Mouse (Mus musculus) erythroblast, embryonic 14.5 days (primary cell): ENCODE data around the gene B020031M17Rik. TPM values are rescaled to one million over a fixed set of nuclear protein-coding genes. Genes with fewer than 3 reads are reported as not detected.
"Not testable (repeated sequence)": the region's sequence is repeated elsewhere in the genome, so short reads cannot be mapped to it uniquely, and the experiment has no call there.

Experiments
- H3K27me3 ChIP-seq: 2 replicates; pipeline ENCODE4 v1.6.1; 2012; ENCODE audit warnings: inconsistent platforms; ENCODE audit not compliant: control insufficient read depth
- H3K36me3 ChIP-seq: 2 replicates; pipeline ENCODE4 v1.6.1; 2012; ENCODE audit warnings: mild to moderate bottlenecking, inconsistent platforms; ENCODE audit not compliant: control insufficient read depth
- H3K4me1 ChIP-seq: 2 replicates; pipeline ENCODE4 v1.6.1; 2012; ENCODE audit warnings: inconsistent platforms; ENCODE audit not compliant: control insufficient read depth
- H3K4me3 ChIP-seq: replicated peaks from 2 replicates; pipeline ENCODE3; 2012; ENCODE audit warnings: moderate library complexity, mild to moderate bottlenecking, inconsistent platforms
- H3K9me3 ChIP-seq: 2 replicates; pipeline ENCODE4 v1.6.1; 2012; ENCODE audit warnings: low read length, inconsistent platforms, mixed read lengths; ENCODE audit not compliant: control insufficient read depth
- polyA plus RNA-seq: library from polyadenylated mRNA; stranded (reverse); fragments of >175 nt; gene quantifications from 2 replicates; pipeline ENCODE4 v1.2.3, GENCODE M21; 2012

The B020031M17Rik gene
- not detected in 2 replicates for polyA plus RNA-seq

DNA sequence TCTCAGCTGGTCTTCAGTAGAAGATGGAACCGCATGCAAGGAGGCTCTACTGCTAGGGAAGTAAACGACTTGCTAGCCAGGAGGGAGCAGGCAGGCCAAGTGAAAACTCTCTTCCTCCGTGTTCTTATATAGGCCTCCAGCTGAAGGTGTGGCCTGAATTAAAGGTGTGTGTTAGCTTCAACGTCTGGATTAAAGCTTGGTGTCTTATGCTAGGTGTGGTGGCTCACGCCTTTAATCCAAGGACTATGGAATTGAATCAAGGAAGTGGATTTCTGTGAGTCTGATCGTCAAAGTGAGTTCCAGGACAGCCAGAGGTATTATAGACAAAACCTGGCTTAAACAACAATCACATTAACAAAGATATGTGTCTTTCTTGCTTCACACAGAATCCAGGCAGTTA is at the start of gene B020031M17Rik:
Gene B020031M17Rik, minus strand, starts transcription at position 101 of the 400 bp plus-strand sequence.
- H3K4me3 ChIP-seq, H3K27me3 ChIP-seq, H3K36me3 ChIP-seq, H3K4me1 ChIP-seq, H3K9me3 ChIP-seq: not testable (repeated sequence)

DNA sequence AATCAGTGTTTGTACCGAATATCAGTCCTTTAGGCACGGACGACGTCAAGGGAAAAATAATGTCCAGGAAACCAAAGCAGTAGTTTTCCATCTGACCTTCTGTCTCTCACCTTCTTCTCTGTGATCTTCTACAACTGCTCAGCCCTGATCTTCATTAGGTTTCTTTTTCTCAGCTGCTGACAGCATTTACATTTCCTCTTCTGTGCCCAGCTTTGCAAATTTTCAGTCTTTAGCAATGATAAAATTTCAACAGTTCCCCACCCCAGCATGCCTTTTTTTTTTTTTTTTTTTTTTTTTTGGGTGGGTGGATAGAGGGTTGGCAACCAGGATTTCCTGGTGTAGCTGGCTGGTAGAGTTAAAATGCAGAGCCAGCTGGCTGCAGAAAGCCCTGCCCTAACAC is 48.6 kb upstream of the B020031M17Rik start:
- H3K4me3 ChIP-seq, H3K9me3 ChIP-seq, H3K4me1 ChIP-seq, H3K36me3 ChIP-seq, H3K27me3 ChIP-seq: not testable (repeated sequence)

DNA sequence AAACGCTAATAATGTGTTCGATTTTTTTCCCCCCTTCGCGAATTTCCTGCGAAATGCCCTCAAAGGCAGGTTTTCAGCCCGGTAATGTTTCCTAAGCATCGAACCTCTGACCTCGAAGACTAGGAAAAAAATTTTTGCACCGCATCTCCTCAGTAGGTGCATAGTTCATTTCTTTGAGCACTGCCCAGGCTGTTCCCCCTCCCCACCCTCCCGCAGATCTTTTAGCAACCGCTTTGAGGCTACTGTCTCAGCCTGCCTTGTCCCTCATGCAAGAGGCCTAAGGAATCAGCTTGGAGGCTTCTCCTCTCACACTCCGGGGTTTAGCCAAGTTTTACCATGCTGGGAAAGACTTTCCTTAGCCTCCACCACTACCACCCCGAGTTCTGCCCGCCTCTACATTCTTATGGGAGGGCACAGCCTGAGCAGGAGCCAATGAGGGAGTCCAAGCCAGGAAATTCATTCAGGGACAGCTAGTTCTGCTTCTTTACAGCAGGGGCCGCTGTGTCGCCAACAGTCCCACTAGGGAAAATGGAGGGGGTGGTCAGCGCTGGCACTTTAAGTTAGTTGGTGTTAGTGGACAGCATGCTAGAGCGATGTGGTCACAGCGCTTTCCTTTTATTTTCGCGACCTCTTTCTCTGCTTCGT is 48.0 kb upstream of the B020031M17Rik start:
- not testable (repeated sequence) for H3K9me3 ChIP-seq, H3K4me3 ChIP-seq, H3K36me3 ChIP-seq, H3K27me3 ChIP-seq, H3K4me1 ChIP-seq

DNA sequence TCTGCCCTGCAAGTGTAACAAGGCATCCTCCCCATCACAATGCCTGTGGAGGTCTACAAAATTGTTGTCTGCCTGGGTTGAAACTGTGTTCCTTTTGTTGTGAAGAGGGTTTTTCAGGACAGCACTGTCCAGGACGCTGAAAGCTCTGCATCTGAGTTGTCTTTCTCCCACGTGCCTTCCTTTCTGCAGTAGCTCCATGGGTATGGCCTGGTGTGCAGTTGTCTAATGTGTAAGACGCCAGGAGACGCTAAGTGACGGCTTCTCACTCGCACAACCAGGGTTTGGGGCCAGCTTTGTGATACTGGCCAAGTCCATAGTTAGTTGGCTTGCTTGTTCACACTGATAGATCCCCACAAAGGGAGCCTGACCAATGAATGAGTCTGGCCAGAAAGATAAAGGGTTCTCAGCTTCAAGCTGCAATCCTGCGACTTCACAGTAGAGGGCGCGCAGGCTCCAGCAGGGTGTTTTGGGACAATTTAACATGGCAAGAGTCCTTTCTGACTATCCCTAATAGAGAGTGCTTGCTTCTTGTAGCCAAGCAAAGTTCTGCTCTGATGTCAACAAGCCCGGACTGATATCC is 41.4 kb upstream of the B020031M17Rik start:
- not testable (repeated sequence) for H3K27me3 ChIP-seq

DNA sequence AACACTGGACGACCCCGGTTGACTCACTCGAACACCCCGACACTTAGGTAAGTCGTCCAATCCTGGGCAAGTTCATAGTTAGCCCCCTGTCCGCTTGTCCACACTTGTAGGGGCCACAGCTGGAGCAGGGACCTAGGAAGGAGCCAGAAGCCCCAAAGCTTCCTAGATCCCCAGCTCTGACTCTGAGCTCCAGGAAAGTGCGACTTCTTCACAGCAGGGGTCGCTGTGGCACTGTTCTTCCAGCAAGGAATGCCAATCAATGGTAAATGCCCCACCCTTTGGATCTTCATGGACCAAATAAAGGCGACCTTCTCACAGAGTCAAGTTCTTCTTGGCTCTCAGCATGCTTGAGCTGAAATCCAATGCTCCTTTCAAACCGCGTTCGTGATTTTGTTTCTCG is 40.7 kb upstream of the B020031M17Rik start:
- not testable (repeated sequence) for H3K4me1 ChIP-seq, H3K36me3 ChIP-seq, H3K27me3 ChIP-seq, H3K4me3 ChIP-seq, H3K9me3 ChIP-seq

More for the DNA sequence above, 41.4 kb upstream of the B020031M17Rik start:
- not testable (repeated sequence) for H3K9me3 ChIP-seq, H3K4me3 ChIP-seq, H3K4me1 ChIP-seq, H3K36me3 ChIP-seq

GRCm38 (mm10) chr13:119969163-119969562 is 18.6 kb upstream of the B020031M17Rik start:
- not testable (repeated sequence) for H3K36me3 ChIP-seq, H3K4me1 ChIP-seq, H3K4me3 ChIP-seq, H3K9me3 ChIP-seq
- peaks cover 12% of the 10 kb centered on the region for H3K27me3 ChIP-seq

DNA sequence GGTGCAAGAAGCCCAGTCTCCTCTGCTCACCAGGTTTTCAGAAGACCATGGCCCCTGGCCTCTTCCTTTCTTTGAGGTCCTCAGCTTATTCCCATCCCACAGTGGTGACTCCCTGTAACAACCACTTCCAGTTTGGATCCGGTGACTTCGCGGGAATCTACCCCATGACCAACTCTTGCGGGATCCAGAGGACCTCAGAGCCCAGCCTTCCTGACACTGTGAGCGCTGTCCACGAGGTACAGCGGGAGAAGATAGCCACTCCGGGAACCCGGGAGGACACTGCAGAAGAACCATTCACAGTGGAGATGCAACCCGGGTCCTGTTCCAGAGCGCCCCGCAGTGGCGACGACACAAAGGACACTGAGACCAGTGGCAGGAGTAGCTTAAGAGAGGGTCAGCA is 17.6 kb upstream of the B020031M17Rik start:
- H3K9me3 ChIP-seq, H3K4me3 ChIP-seq, H3K4me1 ChIP-seq, H3K36me3 ChIP-seq: not testable (repeated sequence)
- H3K27me3 ChIP-seq: peaks cover 12% of the 10 kb centered on the region

GRCm38 (mm10) chr13:119965968-119966367 is 15.4 kb upstream of the B020031M17Rik start:
- H3K36me3 ChIP-seq, H3K4me1 ChIP-seq, H3K9me3 ChIP-seq, H3K4me3 ChIP-seq: not testable (repeated sequence)
- peaks cover 12% of the 10 kb centered on the region for H3K27me3 ChIP-seq

DNA sequence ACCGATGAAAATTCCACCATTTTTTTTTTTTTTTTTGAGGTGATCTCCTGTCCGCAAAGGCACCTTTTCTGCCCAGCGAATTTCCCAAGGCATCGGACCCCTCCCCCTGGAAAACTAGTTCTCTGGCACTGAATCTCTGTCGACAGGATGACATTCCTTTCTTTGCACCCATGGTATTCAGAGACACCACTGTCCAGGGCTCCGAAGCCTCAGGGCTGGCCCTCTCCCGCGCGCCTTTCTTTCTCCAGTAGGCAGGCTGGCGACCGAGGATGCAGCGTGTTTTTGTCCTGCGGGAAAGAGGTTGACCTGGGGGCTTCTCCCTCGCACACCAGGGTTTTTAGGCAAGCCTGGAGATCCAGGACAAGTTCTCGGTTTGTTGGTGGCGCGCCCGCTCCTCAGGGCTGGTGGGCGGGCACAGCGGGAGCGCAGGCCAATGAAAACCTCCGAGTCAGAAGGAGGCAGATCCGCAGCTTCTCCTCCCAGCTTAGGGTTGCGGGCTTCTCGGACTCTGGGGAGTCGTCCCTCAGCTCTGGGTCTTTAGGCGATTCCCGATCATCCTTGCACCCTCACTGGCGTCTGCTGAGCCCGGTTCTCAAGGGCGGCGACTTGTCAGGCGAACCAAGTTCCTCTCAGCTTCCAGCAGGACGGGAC is 14.8 kb upstream of the B020031M17Rik start:
- H3K4me1 ChIP-seq, H3K9me3 ChIP-seq, H3K4me3 ChIP-seq, H3K36me3 ChIP-seq: not testable (repeated sequence)
- H3K27me3 ChIP-seq: peaks cover 12% of the 10 kb centered on the region

DNA sequence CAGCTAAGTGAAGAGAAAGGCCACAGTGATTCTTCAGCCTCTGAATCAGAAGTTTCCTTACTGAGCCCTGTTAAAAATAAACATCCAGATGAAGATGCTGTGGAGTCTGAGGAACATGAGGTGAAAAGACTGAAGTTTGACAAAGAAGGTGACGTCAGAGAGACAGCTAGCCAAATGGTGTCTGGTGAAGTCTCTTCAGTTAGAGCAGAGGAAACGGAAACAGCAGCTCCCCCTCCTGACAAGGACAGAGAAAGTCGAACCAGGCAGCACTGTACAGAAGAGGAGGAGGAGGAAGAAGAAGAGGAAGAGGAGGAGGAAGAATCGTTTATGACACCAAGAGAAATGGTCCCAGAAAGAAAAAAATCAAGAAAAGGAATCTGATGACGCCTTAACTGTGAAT is 12.2 kb upstream of the B020031M17Rik start:
- not testable (repeated sequence) for H3K4me1 ChIP-seq, H3K36me3 ChIP-seq, H3K4me3 ChIP-seq, H3K9me3 ChIP-seq
- peaks cover 12% of the 10 kb centered on the region for H3K27me3 ChIP-seq

GRCm38 (mm10) chr13:119955567-119955966 is 5.0 kb upstream of the B020031M17Rik start:
- not testable (repeated sequence) for H3K9me3 ChIP-seq, H3K36me3 ChIP-seq, H3K27me3 ChIP-seq, H3K4me3 ChIP-seq, H3K4me1 ChIP-seq

DNA sequence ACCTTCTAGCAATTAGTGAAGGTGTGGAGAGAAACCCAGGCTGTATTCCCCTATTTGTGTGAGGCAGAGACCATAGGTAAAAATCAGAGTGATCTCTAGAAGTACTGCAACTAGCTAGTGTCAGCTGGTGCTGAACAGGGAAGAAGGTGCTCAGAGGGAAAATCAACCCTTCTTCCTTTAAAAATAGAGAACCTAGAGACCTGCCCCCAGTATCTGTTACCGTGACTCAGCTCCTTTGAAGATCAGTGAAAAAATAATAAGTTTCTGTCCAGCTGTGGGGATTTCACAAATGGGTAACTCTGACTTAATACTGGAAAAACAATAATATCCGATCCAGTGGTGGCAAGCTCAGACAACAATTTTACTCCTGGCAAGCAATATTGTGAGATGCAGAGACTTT is 4.5 kb upstream of the B020031M17Rik start:
- H3K27me3 ChIP-seq, H3K4me3 ChIP-seq, H3K4me1 ChIP-seq, H3K36me3 ChIP-seq, H3K9me3 ChIP-seq: not testable (repeated sequence)

GRCm38 (mm10) chr13:119929172-119929571 is 21.4 kb downstream of the B020031M17Rik start, which contains the start of gene Gm21761:
TSS of gene Gm21761 (minus strand) at chr13:119929272.
- H3K4me1 ChIP-seq, H3K36me3 ChIP-seq, H3K9me3 ChIP-seq, H3K27me3 ChIP-seq, H3K4me3 ChIP-seq: not testable (repeated sequence)

DNA sequence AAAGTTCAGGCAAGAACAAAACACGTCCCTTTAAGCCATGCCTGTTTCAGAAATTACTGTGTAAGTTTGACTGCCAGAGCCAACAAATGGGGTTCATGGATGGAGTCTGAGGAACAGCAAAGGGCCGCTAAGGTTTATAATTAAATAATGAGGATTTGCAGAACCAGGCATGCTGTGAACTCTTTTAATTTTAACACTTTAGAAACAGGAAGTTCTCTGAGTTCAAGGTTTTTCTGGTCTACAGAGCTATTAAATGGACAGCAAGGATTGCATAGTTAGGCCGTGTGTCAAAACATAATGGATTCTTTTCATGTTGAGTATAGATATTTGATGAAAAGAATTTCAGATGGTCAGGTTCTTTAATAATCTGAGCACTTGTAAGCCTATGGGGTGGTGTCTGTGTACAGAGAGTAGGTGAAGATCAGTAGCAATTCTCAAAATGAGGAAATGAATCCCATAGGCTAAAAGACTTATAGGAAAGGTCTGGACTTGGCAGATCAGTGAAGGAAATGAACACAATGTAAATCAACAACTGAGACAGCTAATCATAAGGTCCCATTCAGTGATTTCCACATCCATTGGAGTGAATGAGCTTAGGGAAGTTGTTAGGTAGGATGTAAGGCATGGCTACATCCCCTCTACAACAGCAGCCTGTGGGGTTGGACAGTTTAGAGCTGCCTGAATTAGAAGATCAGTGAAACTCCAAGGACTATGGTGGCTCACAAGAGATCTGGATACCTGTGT is 25.8 kb downstream of the B020031M17Rik start:
- H3K36me3 ChIP-seq, H3K4me1 ChIP-seq, H3K9me3 ChIP-seq, H3K4me3 ChIP-seq, H3K27me3 ChIP-seq: not testable (repeated sequence)
